Mouse (Mus musculus) cortical plate, adult 2 months (tissue): ENCODE measurements at regions not wholly inside any gene's neighbourhood (a gene's known extent, or its start where the extent isn't known, plus 50 kb on each side); places are given as distances from the start of the nearest gene placed in this dataset.

Source experiments
- CTCF ChIP-seq: fragments of 200-500 bp; IDR thresholded peaks from 2 replicates; pipeline ENCODE4 v1.5.1; 2011; ENCODE audit warnings: mild to moderate bottlenecking, control low read depth, low read length; ENCODE audit not compliant: insufficient read depth; ENCODE audit errors: extremely low read depth
- POLR2A ChIP-seq: fragments of 200-500 bp; IDR thresholded peaks from 2 replicates; pipeline ENCODE4 v1.6.1; 2011; ENCODE audit warnings: mild to moderate bottlenecking, low read length, control low read depth; ENCODE audit not compliant: insufficient read depth; ENCODE audit errors: extremely low read depth

GRCm38 (mm10) chr8:115583221-115583620 is 124.4 kb downstream of the Maf start:
- no peak for TF ChIP-seq CTCF
- no peak for TF ChIP-seq POLR2A
